Mouse (Mus musculus) mouse embryonic stem cell (cell line): ENCODE data around the gene Sox21.

ENCODE experiments used
- in situ Hi-C, 2 experiments: fragments of 300-500 bp; cut with MboI; formaldehyde crosslinking; loops; 1 replicate in 1 of 2; 3 replicates in 1 of 2; pipeline ENCODE4 v1.14.3; 2019 to 2020; ENCODE audit warnings: low sequenced_read_pairs in 2 of 2, low pct_unique_long_range_greater_than_20kb in 1 of 2, mixed read lengths in 1 of 2; ENCODE audit not compliant: unreplicated experiment in 1 of 2

Gene Sox21

GRCm38 (mm10) chr14:118226471-118227155 is 10.2 kb downstream of the Sox21 start:
- in situ Hi-C loops, result loop anchor here in 1 of 2 experiments (10.0 kb wide), 2 partner anchors 248 to 578 kb away; no protein-coding TSS in a partner anchor

DNA sequence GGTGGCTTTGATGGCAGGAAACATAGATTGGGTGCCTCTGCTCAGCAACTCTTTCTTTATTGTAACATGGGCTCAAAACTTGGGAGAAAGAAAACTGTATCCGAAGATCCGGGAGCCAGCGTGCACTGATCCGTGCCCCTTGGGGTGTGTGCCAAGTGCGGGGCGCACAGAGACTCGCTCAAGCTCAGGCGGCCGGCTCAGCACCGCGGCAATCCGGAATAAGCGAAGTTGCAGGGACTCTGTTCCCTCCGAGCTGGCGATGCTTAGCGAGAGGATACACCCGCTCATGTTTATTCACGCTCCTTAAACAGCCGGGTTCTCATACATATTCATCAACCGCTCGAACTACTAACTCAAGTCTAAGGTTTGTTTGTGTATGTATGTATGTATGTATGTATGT is 10.9 kb downstream of the Sox21 start:
- in situ Hi-C loops, result loop anchor here in 1 of 2 experiments (10.0 kb wide), 2 partner anchors 249 to 579 kb away; no protein-coding TSS in a partner anchor

- in situ Hi-C loops, result loop anchor here in 1 of 2 experiments (10.0 kb wide), 2 partner anchors 250 to 580 kb away; no protein-coding TSS in a partner anchor
Measured at GRCm38 (mm10) chr14:118225061-118225743, 11.6 kb downstream of the Sox21 start.

GRCm38 (mm10) chr14:118220885-118221284 is 15.9 kb downstream of the Sox21 start:
- in situ Hi-C loops, result loop anchor here (10.0 to 25.0 kb wide), 4 partner anchors 254 to 591 kb away; no protein-coding TSS in a partner anchor

GRCm38 (mm10) chr14:118216826-118217225 is 20.0 kb downstream of the Sox21 start:
- in situ Hi-C loops, result loop anchor here (10.0 to 25.0 kb wide), 4 partner anchors 98 to 595 kb away; no protein-coding TSS in a partner anchor

DNA sequence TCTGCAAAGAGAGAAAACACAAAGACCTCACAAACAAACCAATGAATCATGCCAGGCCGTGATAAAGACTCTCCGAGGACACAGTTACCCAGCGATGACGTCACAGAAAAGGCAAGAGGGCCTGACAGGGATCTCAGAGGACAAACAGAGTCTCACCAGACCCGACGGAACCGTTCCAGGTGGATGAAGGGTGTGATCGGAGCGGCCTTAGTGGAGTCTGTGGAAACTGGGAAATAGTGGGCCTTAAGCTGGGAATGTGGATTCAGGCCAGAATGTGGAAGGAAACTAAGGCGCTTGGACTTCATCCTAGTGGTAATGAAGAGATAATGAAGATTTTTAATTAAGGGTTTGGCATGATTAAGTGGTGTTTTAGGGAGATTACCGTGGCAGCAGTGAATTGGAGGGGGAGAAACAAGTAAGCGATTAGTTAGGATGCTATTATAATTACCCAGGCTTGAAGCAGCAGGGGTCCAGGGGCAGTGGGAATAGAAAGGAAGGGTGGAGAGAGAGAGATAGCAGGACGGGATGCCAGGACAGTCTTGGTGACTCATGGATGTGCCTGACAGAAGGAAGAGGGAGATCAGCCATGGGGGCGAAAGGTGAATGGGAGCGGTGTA is 24.5 kb downstream of the Sox21 start:
- in situ Hi-C loops, result loop anchor here (10.0 to 25.0 kb wide), 4 partner anchors 103 to 600 kb away; no protein-coding TSS in a partner anchor

DNA sequence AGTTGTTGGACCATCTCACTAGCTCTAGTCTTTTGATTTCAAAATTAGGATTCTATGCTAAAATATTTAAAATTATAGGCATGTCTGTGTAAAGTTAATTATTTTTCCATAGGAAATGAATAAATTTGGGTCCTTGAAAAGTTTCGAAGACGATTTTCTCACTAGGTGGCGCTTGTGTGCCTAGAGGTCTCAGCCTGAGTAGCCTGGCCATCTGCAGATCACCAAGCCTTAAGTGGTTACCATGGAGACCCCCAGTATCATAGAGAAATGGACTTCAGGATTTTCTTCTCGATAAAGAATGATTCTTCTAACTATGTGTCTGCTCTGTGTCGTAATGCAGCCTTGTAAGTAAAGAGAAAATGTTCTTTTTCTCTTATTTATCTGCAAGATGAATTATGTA is 27.2 kb downstream of the Sox21 start:
- in situ Hi-C loops, result loop anchor here (10.0 to 25.0 kb wide), 6 partner anchors 85 to 603 kb away; no protein-coding TSS in a partner anchor

GRCm38 (mm10) chr14:118207347-118207746 is 29.5 kb downstream of the Sox21 start:
- in situ Hi-C loops, result loop anchor here in 1 of 2 experiments (10.0 to 25.0 kb wide), 4 partner anchors 87 to 605 kb away; no protein-coding TSS in a partner anchor

DNA sequence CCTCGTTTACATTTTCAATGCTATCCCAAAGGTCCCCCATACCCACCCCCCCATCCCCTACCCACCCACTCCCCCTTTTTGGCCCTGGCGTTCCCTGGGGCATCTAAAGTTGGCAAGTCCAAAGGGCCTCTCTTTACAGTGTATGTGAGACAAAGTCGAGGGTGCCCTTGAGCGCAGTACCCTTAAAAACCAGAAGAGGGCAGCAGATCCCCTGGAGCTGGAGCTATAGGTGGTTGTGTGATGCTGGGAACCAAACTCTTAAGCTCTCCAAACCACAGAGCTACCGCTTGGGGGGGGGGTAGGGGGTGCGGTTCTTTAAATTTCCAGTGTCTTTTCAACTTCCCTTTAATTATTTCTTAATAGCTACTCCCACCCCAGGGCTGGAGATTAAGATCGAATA is 33.8 kb downstream of the Sox21 start:
- in situ Hi-C loops, result loop anchor here in 1 of 2 experiments (10.0 to 25.0 kb wide), 4 partner anchors 92 to 609 kb away; no protein-coding TSS in a partner anchor

DNA sequence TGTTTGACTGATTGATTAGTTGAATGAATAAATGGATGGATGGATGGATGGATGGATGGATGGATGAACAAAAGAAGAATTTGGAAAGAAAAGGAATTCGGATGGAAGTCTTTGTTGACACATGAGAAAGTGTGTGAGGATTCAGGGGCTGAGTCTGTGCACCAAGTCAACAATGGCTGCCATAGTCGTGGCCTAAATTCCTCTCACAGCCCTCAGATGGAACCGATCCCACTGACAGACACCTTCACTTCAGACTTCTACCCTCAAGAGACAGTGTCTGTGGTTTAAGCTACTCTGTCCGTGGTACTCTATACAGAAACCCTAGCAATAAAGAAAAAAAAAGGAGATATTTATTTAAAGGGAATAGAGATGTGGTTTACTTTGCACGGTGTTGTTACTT is 34.8 kb downstream of the Sox21 start:
- in situ Hi-C loops, result loop anchor here in 1 of 2 experiments (10.0 to 25.0 kb wide), 4 partner anchors 93 to 610 kb away; no protein-coding TSS in a partner anchor

DNA sequence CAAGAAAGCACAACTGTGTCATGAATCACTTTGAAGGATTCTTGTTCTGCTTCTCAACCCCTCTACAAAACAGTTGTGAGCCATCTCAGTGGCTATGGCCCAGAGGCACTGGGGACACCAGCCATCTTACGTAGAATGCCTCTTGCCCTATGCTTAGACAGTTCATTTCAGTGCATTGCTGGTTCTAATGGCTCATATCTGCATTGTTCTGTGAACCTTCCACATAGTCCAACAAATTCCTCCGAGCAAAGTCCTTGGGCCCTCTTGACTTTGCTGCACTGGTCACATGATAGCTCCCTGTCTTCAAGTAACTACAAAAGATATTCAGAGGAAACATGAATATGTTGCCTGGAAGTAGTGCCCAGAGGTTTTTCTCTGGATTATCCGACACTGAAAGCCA is 36.1 kb downstream of the Sox21 start:
- in situ Hi-C loops, result loop anchor here in 1 of 2 experiments (10.0 to 25.0 kb wide), 4 partner anchors 94 to 612 kb away; no protein-coding TSS in a partner anchor

GRCm38 (mm10) chr14:118197063-118197462 is 39.8 kb downstream of the Sox21 start:
- in situ Hi-C loops, result no loop called here

GRCm38 (mm10) chr14:118194219-118194914 is 42.5 kb downstream of the Sox21 start:
- in situ Hi-C loops, result no loop called here

DNA sequence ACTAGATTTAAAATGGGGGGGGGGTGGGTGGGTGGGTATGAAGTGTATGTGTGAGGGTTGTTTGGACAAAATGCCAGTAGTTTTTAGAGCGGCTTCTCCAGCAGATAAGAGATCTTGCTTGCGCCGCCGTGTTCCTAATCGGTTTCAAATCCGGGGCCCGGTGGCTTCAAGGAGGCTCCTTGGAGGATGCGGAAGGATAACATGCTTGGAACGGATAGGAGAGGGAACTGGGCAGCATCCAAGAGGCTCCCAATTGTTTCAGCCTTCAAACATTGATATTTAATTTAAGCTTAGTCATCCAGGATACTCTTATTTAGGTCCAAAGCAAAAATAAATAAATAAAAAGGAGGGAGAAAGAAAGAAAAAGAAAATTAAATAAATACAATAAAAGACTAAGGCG is 43.2 kb downstream of the Sox21 start:
- in situ Hi-C loops, result no loop called here

GRCm38 (mm10) chr14:118193001-118193628 is 43.7 kb downstream of the Sox21 start:
- in situ Hi-C loops, result no loop called here

- in situ Hi-C loops, result no loop called here
Measured at GRCm38 (mm10) chr14:118191442-118191841, 45.4 kb downstream of the Sox21 start.
